Mouse (Mus musculus) megakaryocyte, adult 5-6 weeks (primary cell): ENCODE measurements around the gene Six3. TPM values are rescaled to one million over a fixed set of nuclear protein-coding genes. Genes with fewer than 3 reads are reported as not detected.

Source experiments
- ATAC-seq: 2 replicates; pipeline ENCODE4 v1.8.0; 2016; ENCODE audit warnings: mild to moderate bottlenecking, inconsistent platforms; ENCODE audit not compliant: poor library complexity, severe bottlenecking
- total RNA-seq, 2 experiments: library from RNA; stranded (forward) in 1 of 2; stranded (reverse) in 1 of 2; fragments of 153-499, 151-499 nt in 1 of 2; fragments of 221-1000, 200-1000 nt in 1 of 2; gene quantifications; 2 replicates each; pipeline versions ENCODE4 v1.2.3 to v1.2.4; 2015 to 2017

Gene Six3
- total RNA-seq, 2 experiments from 2014 or later = not detected

DNA sequence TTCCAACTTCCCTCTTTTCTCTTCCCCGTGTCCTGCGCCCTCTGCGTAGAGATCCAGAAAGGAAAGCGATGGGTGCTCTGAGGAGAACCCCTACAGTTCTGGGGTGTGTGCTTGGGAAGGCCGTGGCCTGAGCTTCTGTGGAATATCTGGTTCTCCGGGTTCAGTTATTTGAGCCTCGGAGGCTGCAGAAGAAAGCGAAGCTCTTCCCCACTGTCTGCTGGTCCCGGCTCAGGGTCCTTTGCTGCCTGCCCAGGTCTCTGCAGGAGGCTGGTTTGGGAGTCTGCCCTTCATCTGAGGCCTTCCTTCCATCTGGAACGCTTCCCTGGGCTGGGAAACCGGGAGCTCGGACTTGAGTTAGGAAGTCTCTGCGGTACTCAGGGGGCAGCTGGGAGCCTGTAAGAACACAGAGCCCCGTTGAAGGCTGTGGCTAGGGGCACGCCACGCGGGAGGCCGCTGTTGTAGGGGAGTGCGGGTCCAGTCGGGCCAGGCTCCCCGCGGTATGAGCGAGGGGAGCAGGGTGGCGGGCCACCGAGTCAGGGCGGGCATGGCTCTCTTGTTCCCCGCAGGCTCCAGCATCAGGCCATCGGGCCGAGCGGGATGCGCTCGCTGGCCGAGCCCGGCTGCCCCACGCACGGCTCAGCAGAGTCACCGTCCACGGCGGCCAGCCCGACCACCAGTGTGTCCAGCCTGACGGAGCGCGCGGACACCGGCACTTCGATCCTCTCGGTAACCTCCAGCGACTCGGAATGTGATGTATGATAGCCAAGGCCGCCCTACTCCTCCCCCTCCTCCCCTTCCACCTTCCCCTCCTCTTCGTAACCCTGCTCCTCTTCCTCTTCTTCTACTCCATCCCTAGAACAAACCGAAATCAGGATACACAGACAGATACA is 10.0 kb downstream of the Six3 start:
- no peak for ATAC-seq

DNA sequence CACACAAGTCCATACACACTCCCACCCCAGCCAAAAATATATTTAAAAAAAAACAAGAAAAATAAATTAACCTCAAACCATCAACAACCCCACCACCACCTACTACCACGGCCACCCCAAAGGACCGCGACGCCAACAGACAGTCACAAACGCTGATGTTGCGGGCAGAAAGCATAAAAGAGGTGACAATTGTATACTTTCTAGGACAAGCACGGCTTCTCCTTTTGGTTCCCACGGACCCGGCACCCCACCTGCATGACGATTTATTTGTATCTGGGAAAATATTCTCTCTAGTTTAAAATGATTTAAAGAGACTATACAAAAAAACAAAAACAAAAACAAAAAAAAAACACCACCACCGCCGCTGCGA is 10.6 kb downstream of the Six3 start:
- no peak for ATAC-seq

DNA sequence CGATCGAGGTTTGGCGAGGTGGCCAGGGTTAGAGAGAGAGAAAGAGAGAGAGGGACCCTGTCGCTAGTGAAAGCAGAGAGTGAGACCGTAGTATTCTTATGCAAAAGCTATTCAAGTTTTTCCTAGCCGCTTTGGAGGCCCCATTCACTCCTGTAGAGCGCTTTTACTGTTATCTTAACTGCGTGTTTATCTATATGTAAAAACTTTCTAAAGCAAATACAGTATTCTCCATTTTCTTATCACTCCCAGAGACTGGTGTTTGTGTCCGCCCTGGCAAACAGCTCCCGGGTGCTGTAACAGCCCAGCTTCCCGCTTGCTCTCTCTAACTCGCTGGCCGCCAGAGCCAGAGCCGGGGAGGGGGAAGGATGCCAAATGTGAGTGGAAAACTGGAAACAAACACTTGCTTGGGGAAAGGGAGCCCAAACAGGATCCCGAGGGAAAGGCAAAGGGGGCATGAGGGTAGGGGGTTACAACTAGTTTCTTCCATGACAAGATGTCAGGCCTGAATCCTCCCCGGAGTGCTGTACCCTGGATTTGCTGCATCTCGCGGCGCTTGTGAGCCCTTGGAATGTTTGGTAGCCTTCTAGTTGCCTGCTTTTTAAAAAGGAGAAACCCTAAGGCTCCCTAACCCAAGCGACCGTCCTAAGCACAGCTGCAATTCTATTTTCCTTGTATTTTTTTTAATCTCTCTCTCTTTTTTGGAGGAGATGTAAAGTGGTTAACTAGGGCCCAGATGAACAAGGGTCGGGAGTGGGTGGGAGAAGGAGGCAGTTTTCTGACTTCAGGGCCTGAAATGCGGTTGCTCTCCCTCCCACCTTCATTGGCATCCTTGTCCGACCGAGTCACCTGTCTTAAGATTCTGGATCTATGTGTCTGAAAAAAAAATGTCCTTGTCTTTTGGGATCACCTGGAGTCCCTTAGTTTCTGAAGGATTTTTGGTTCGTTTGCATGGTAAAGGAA is 11.9 kb downstream of the Six3 start:
- ATAC-seq = no peak

DNA sequence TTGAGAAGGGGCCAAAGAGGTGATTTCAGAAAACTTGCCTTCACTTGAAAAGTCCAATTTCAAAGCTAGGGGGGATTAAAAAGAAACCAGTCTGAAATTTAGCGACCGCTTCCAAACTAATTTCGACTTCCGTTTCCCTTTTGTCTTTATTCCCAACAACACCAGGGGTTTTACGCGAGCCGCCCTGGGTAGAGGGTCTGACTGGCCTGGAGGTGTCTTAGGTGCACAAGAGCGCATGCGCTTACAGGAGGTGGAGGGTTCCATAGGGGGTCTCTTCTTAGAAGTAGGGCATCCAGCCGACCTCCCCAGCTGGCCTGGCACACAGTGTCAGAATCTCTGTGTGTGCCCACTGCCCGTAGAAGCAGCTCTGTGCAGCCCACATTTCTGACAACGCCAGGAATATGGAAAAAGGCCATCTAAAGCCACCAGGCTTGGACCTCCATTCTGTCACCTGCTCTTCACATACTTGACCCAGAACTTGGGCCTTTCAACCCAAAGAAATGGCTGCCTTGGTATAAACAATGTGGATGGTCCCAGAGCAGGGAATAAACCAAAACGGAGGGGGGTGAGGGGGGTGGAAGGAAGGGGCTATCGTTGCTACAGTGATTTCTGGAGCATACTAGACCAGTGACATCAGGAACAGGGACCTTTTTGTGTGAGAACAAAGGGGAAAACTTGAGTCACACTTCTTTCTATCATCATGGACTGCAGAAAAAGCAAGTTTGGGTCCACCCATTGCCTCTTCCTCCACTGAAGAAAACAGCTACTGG is 12.9 kb downstream of the Six3 start:
- no peak for ATAC-seq

DNA sequence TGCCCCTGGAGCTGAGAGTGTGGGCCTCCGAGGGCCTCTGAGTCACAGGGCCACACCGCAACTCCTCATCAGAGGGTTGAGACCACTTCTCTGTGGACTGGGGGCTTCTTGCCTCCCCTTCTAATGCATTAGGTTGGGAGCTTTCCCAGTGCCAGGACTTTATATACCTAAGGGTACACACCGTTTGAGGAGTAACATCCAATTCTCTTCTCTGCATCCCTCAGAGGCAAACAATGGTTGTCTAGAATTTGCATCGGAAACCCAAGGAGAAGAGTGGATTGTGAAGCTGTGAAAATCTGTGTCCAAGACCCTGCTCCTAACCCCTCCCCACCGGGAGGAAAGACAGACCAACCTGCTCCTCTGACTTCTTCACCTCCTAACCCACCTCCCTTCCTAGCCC is 14.3 kb downstream of the Six3 start:
- no peak for ATAC-seq

DNA sequence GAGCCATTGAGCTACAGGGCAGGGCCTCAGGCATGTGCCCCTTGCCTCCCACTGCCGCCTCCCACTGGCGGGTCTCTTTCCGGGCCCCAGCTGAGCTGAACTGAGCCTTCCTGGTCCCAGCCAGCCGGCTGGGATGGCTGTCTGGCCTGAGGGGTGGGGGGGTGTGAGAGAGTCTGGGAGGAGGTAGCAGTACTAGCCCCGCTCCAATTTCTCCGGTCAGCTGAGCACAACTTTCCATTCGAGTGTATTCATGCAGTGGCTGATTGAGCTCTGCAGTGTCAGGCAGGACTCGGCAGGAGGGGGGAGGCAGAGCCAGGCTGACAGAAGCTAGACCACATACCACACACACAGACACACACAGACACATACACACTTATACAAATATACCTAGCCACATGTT is 15.4 kb downstream of the Six3 start:
- no peak for ATAC-seq

DNA sequence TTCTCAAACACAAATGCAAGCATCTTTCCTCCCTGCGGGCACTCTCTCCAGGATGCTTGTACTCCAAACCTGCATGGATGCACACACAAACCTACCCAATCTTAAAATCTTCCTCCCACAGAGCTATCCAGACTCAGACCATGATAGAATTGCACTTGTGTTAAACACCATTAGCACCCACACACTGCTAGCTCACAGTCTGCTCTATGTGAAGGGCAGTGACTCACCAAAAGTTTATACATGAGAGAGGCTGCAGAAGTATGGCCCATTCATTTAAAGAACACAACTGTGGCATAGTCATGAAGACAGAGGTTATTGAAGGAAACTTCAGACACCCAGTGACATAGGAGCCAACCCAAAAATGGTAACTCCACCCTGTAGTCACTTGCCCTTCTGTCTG is 16.0 kb downstream of the Six3 start:
- ATAC-seq = no peak

DNA sequence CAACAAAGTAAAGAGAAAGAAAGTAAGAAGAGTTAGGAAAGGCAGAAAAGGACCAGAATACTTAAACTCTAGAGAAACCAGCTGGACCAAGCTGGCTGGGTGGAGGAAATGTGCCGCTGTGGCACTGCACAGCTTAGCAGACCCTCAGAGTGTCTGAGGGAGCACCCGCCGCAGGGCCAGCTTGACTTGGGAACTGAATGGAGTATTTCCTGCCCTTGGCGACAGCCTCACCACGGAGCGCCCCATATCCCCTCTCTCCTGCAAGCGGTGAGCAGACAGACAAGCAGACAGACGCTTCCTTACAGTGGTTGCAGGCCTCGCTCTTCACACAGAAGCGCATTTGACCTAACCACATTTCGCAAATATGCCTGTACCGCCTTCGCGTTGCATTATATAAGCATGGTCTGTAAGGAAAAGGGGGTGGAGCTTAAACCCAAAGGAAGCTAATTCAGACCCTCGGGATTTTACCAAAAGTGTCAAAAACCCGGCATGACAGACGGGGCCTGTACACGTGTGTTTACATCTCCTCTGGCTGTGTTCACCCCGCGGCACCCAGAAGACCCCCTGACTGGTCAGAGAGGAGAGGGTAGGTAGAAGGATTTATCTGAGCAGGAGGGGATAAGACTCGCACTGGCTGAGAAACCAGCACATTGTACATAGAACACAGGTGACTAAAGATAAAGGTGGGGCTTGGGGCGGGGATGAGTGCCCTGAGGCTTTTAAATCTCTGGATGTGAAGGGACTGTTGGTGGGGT is 17.1 kb downstream of the Six3 start:
- ATAC-seq = no peak

DNA sequence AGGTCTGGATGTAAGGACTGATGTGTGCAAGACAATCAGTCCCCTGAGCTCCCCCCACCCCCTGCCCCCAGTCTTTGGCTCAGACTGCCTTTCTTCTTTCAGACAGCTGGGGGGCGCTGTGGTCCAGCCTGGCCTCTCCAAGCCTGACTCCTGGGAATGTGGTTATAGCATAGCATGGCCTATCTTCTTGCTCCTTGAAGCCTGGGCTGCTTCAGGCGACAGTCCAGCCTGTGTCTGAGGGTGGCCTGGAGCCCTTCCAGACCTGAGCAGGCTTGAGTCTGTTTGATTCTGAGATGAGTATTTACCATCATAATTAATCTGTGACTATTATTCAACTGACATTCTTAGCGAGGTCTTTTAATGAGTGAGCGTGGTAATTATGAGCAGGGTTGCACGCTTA is 17.7 kb downstream of the Six3 start:
- no peak for ATAC-seq

DNA sequence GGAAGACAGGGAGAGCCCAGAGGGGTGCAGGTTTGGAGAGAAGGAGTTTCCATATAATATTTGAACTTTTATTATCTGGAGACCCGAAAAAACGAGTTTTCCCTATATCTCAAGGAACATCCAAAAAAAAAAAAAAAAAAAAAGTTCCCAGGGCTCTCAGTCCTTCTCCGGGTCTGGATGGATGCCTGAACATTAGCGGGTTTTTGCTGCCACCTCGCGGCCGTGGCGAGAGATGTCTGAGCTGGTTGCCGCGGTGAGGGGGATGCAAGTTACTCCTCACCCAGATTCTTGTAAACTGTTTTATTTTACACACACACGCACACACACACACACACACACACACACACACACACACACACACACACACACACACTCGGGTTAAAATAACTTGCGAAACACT is 20.2 kb downstream of the Six3 start:
- ATAC-seq = peak; percentile 59; the same call in 1 of the 2 replicates

DNA sequence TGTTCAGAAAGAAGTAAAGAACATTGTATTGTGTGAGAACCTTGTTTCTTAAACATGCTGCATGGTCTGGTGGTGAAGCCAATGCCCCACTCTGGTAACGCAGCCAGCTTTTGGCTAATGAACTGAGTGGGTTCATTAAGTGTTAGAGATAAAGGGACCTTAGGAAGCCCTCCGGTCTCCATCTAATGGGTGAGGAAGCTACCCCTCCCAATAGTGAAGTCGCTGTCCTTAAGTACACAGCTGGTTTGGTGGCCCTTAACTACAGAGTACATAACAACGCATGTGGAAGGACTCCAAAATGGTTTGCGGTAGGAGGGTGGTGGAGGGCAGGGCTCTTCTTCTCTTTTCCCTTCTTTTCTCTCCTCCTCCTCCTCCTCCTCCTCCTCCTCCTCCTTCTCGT is 24.5 kb downstream of the Six3 start:
- no peak for ATAC-seq

DNA sequence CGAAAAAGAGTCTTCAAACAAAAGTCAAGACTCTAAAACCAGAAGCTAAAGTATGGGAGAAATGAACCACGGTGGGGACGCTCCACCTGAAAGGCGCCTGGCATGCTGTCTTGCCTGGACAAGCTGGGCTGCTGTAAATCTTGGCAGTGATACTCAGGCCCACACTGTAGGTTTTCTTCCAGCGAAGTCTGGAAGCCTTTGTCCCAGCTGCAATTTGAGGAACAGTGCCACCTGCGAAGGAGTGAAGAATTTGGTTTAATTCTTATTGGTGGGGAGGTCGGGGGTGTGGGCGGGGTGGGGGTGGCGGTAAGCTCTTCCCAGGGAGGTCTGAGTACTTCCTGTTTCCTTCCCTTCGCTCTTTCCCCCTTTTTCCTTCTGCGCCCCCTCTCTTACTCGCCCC is 31.9 kb downstream of the Six3 start:
- ATAC-seq = no peak

DNA sequence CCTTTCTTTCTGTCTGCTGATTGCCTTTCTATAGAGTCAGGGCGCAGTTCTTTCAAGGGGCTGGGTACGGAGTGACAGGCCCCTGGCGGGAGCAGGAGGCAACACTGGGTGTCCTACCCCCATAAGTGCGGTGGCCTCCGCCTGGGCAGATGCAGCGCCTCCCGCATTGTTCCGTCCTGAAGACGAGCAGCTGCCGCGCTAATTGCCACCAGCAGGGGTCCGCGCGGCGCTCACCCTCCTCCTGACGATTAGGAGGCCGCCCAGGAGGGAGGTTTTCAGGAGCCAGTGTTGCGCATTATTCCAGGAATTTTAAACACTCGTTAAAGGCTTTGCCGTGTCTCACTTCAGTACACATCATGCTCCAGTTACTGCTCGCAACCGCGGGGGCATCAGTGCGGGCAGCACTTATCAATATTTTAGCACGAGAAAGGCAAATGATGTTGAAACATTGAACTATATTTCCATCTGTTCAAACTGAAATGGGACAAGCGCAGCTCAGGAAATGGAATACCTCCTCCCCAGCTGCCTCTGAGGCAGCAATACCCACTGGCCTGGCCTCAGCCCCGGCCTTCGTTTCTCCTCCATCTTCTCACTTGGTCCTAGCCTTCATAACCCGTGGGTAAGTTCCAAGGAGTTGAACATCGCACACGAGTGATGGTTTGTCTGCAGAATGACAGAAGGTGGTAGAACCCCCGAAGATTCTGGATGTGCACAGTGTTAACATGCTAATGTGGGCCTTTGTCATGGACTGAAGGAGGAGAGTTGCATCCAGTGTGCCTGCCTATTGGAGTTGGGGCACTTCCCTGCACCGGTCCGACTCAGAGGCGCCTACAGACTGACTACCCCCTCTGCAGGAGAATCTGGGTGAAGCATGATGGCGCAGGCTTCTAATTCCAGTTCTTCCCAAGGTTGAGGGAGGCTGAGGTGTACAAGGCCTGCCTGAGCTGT is 32.6 kb downstream of the Six3 start:
- 0 out of 2 replicates have a peak, but pooled peaks have one; percentile 27 for ATAC-seq

DNA sequence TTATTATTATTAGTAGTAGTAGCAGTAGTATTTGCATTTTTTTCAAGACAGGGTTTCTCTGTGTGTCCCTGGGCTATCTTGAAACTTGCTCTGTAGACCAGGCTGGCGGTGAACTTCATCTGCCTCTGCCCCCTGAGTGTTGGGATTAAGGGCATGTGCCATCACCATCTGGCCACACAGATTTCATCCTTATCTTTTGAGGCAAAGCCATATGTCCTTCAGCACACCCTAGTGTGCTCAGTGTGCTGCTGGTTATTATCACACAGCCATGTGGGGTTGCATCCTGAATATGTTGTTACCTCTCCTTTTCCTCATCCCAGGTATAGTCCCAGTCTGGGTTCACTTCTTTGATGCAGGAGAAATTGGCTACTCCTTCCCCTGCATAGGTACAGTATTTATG is 46.6 kb downstream of the Six3 start:
- no peak for ATAC-seq

DNA sequence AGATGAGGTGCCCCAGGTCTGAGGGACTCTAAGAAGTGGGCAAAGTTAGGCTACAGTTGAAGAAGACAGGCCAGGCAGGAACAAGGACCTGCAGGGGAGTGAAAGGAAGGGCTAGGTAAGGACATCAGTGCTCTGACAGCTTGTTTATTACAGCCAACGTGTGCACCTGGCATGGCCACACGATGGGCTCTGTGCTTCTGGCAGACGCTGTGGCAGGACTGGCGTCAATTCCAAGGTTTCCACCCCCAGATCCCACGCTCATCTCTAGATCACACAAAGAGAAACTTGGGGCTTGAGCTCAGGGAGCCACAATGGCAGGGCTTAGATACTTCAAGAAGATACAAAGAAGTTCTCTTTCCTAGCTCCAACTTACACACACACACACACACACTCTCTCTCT is 48.1 kb downstream of the Six3 start:
- no peak for ATAC-seq

DNA sequence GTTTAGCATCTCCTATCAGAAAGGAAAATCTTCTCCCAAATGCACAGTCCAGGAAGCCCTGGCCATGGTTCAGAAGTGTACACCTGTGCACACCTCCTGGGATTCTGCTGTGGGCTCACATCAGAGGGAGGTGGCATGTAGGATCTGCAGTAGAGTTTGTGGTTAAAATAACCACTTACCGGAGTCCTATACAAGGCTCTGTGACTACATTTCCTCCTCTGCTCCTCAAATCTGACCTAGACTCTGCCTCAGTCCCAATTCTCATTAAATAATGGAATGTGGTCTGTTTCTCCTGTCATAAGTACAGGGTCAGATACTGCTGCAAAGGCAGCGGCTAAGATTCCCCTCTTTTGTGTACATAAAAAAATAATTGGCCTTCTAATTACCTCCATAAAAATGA is 50.8 kb downstream of the Six3 start:
- no peak for ATAC-seq

DNA sequence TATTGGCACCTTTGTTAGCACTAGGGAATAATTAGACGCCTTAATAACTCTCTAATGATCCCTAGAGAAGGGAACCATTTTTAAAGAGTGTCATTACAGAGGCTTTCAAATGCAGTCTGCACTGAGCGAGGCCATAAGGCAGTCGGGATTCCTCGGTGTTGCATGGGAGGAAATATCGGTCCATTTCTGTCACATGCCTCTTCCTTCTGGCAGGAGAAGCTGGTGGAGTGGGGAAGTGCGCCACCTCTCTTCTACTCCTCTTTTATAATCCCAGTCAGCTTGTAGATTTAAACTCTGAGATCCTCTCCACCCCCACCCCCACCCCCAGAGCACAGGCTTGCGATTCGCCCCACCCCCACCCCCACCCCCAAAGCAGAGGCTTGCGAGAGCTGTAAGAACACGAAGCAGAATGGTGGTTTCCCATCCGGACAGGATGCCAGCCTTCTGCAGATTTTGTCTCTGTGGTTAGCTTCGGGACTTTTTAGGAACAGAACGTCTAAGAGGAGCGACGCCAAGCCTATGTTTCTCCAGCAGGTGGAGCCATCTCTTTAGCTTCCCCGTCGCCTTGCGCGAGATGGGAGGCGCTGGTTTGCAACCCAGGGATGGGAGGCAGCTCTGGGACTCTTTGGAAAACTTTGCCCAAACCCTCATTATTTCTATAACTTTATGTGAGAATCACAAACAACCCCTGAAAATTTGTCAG is 51.4 kb downstream of the Six3 start:
- peak; percentile 68 for ATAC-seq
